In the genomic region with DNA sequence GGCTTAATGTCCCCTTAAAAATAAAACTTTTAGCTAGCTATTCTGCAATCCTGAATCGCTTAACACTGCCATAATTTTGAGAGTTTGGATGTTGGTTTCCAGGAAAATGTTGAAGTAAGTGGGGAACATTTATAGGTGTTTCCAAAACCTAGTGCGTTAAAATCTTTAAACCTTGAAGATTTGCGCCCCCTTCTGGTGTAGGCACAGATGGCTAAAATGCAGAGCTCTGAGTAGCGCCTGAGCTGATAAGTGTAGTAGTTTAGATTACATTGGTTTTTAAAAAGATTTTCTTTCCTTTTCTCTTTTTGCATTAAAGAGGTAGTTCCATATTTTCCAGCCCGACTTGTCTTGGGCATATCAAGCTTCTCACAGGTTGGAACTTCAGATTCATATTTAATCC, we compare ENCODE assay signal across 8 mouse cellular contexts. TPM values are rescaled to one million over a fixed set of nuclear protein-coding genes. Genes with fewer than 3 reads are reported as not detected.
DNase-seq lines count a peak whose midpoint lies in the region; ATAC-seq and TF ChIP-seq lines count a peak whose summit lies in the region.

No protein-coding gene starts in this region.

- intact Hi-C loops in left cerebral cortex, postnatal 10 days (cut with DNase I): loop anchor here (2.0 kb wide), 1 partner anchor 161 kb away; no protein-coding TSS in a partner anchor

- H3K27me3 ChIP-seq in intestine, embryonic 14.5 days (replicated peaks; ENCODE audit: control insufficient read depth, insufficient read depth, low read length): no peaks in the 10 kb centered on the region
- H3K27me3 ChIP-seq in intestine, embryonic 15.5 days (replicated peaks): no peaks in the 10 kb centered on the region
- H3K27me3 ChIP-seq in E14TG2a.4 (ENCODE audit: insufficient read depth, low read length): no peaks in the 10 kb centered on the region

- peaks cover 29% of the 10 kb centered on the region; the same call in 1 of the 2 replicates for H3K36me3 ChIP-seq in intestine, embryonic 14.5 days (ENCODE audit: control insufficient read depth, insufficient read depth, low read length)
- no peaks in the 10 kb centered on the region for H3K36me3 ChIP-seq in intestine, embryonic 15.5 days
- peaks cover 21% of the 10 kb centered on the region for H3K36me3 ChIP-seq in E14TG2a.4 (ENCODE audit: insufficient read depth, low read length)

- H3K9ac ChIP-seq in intestine, embryonic 14.5 days (ENCODE audit: low read length): no peak overlapping the region
- no peak overlapping the region for H3K9ac ChIP-seq in intestine, embryonic 15.5 days

- peak; percentile 71 for TF ChIP-seq CTCF in E14TG2a.4 (conservative IDR thresholded peaks at IDR 0.05; ENCODE audit: low read length)

- no peak overlapping the region for H3K27ac ChIP-seq in intestine, embryonic 14.5 days (ENCODE audit: low read depth)
- no peak overlapping the region for H3K27ac ChIP-seq in intestine, embryonic 15.5 days

- WGBS in intestine, embryonic 14.5 days: 45% methylated on average over 5 of the region's 5 CpGs
- WGBS in intestine, embryonic 15.5 days: 47% methylated on average over 5 of the region's 5 CpGs

- no peak overlapping the region for H3K4me3 ChIP-seq in intestine, embryonic 14.5 days (ENCODE audit: low read depth, low read length)
- H3K4me3 ChIP-seq in intestine, embryonic 15.5 days (replicated peaks): no peak overlapping the region
- H3K4me3 ChIP-seq in E14TG2a.4 (replicated peaks; ENCODE audit: low read length): no peak overlapping the region

- H3K9me3 ChIP-seq in intestine, embryonic 14.5 days (ENCODE audit: control insufficient read depth, low read length): no peaks in the 10 kb centered on the region
- H3K9me3 ChIP-seq in intestine, embryonic 15.5 days: no peaks in the 10 kb centered on the region
- H3K9me3 ChIP-seq in E14TG2a.4 (ENCODE audit: low read length): no peaks in the 10 kb centered on the region

- peak; percentile 69 for DNase-seq in intestine, embryonic 14.5 days (ENCODE audit: low spot score)
- peak; percentile 56 for DNase-seq in adrenal gland, adult 2 months
- peak; percentile 59 for DNase-seq in forelimb bud, embryonic 11.5 days (ENCODE audit: low read depth, low spot score)
- peak; percentile 67 to 70 for DNase-seq in left cerebral cortex, postnatal 10 days (ENCODE audit: extremely low spot score in 1 of 2, low spot score in 2 of 2)
- peak; percentile 26 for DNase-seq in ovary, postnatal 36 days (ENCODE audit: low spot score)

- H3K4me2 ChIP-seq in intestine, embryonic 14.5 days (ENCODE audit: low read length): no peak overlapping the region
- H3K4me2 ChIP-seq in intestine, embryonic 15.5 days (replicated peaks): no peak overlapping the region

- ATAC-seq in intestine, embryonic 14.5 days (replicated peaks; ENCODE audit: low FRiP score, low TSS enrichment, low read depth): no peak
- no peak for ATAC-seq in intestine, embryonic 15.5 days
- ATAC-seq in erythroid progenitor cell, adult 5-6 weeks (replicated peaks; ENCODE audit: low FRiP score, poor library complexity, severe bottlenecking): no peak

- H3K4me1 ChIP-seq in intestine, embryonic 14.5 days (replicated peaks; ENCODE audit: control insufficient read depth, insufficient read depth, low read length): no peaks in the 10 kb centered on the region
- no peaks in the 10 kb centered on the region for H3K4me1 ChIP-seq in intestine, embryonic 15.5 days (replicated peaks)
- H3K4me1 ChIP-seq in E14TG2a.4 (replicated peaks; ENCODE audit: low read depth, low read length): no peaks in the 10 kb centered on the region

RNA-seq across cellular contexts. Expression of a gene that starts 38.1 kb away (rescaled TPM):
- 1.8 and 2.5 TPM in 2 replicates for polyA plus RNA-seq in intestine, embryonic 14.5 days (2014; fragmentation: Nextera tagmentation; extraction: Ambion mirVana)
- 5.7 and 6.7 TPM in 2 replicates for polyA plus RNA-seq in intestine, embryonic 15.5 days (2015; fragmentation: Nextera tagmentation; extraction: Ambion mirVana)
- 1 to 10 TPM in 1 of 2 experiments, under 1 TPM in 1; 0.72 to 1.3 TPM for total RNA-seq in adrenal gland, adult 2 months (2021)
- polyA plus RNA-seq in adrenal gland, adult 2 months (2012; rRNA removed): 0.08 and 0.15 TPM in 2 replicates
- 1 to 10 TPM; 2.9 TPM for total RNA-seq in left cerebral cortex, postnatal 10 days (2021)
- total RNA-seq in erythroid progenitor cell, adult 5-6 weeks (2015; ENCODE audit: low replicate concordance): not detected in 2 replicates
- not detected in 2 replicates for total RNA-seq in erythroid progenitor cell, adult 5-6 weeks (2017; ENCODE audit: low replicate concordance)

RNA-seq across cellular contexts. Expression of a gene that starts 40.0 kb away (rescaled TPM):
- 0.24 and 0.34 TPM in 2 replicates for polyA plus RNA-seq in intestine, embryonic 14.5 days (2014; fragmentation: Nextera tagmentation; extraction: Ambion mirVana)
- polyA plus RNA-seq in intestine, embryonic 15.5 days (2015; fragmentation: Nextera tagmentation; extraction: Ambion mirVana): 0.10 and 0.21 TPM in 2 replicates
- not detected for total RNA-seq in adrenal gland, adult 2 months (2021)
- not detected in 2 replicates for polyA plus RNA-seq in adrenal gland, adult 2 months (2012; rRNA removed)
- not detected for total RNA-seq in left cerebral cortex, postnatal 10 days (2021)
- total RNA-seq in erythroid progenitor cell, adult 5-6 weeks (2015; ENCODE audit: low replicate concordance): not detected in 2 replicates
- not detected in 2 replicates for total RNA-seq in erythroid progenitor cell, adult 5-6 weeks (2017; ENCODE audit: low replicate concordance)

RNA-seq across cellular contexts. Expression of a gene that starts 48.3 kb away (rescaled TPM):
- polyA plus RNA-seq in intestine, embryonic 14.5 days (2014; fragmentation: Nextera tagmentation; extraction: Ambion mirVana): 149 TPM in 2 replicates
- polyA plus RNA-seq in intestine, embryonic 15.5 days (2015; fragmentation: Nextera tagmentation; extraction: Ambion mirVana): 149 and 153 TPM in 2 replicates
- total RNA-seq in adrenal gland, adult 2 months (2021): 100 to 1,000 TPM in 1 of 2 experiments, 10 to 100 TPM in 1; 62.7 to 106 TPM
- polyA plus RNA-seq in adrenal gland, adult 2 months (2012; rRNA removed): 5.9 and 6.7 TPM in 2 replicates
- 10 to 100 TPM; 48.0 to 49.7 TPM for total RNA-seq in left cerebral cortex, postnatal 10 days (2021)
- total RNA-seq in erythroid progenitor cell, adult 5-6 weeks (2015; ENCODE audit: low replicate concordance): 20.9 and 28.9 TPM in 2 replicates
- 23.0 and 50.0 TPM in 2 replicates for total RNA-seq in erythroid progenitor cell, adult 5-6 weeks (2017; ENCODE audit: low replicate concordance)
